In genomic region chr19:10709360-10710087, GRCm38 (mm10) we compare ENCODE assay signal across 8 mouse cellular contexts. TPM values are rescaled to one million over a fixed set of nuclear protein-coding genes. Genes with fewer than 3 reads are reported as not detected.
A peak's percentile ranks its signal among the peaks of the same experiment; 100 is the strongest.
DNase-seq lines count a peak whose midpoint lies in the region; ATAC-seq lines count a peak whose summit lies in the region.

No protein-coding gene starts in this region.

- peaks cover 28% of the 10 kb centered on the region for H3K36me3 ChIP-seq in hindbrain, embryonic 16.5 days (ENCODE audit: control insufficient read depth, insufficient read depth, low read length)

- no peaks in the 10 kb centered on the region for H3K9me3 ChIP-seq in hindbrain, embryonic 16.5 days (ENCODE audit: control insufficient read depth, low read length)

- peak; percentile 71 for DNase-seq in T-cell, adult 2 months (ENCODE audit: low spot score)
- DNase-seq in cerebellum, postnatal 36 days: peak; percentile 100
- peak; percentile 97 for DNase-seq in gastrocnemius, adult 18-20 months (ENCODE audit: low spot score)
- peak; percentile 94 for DNase-seq in left cerebral cortex, adult 11 months (ENCODE audit: low spot score)
- DNase-seq in lung, postnatal 36 days: peak; percentile 96
- peak; percentile 97 for DNase-seq in retina, postnatal 7 days (ENCODE audit: low read depth, low spot score)
- peak; percentile 78 to 92 for DNase-seq in urinary bladder, adult 18-20 months (ENCODE audit: low spot score in 2 of 2)

- peaks cover 18% of the 10 kb centered on the region for H3K4me1 ChIP-seq in hindbrain, embryonic 16.5 days (ENCODE audit: control insufficient read depth, insufficient read depth, low read depth, low read length)

- no peak overlapping the region for H3K4me2 ChIP-seq in hindbrain, embryonic 16.5 days (ENCODE audit: low read length)

- 12% methylated on average over 8 of the region's 8 CpGs for WGBS in hindbrain, embryonic 16.5 days

- H3K9ac ChIP-seq in hindbrain, embryonic 16.5 days (ENCODE audit: low read depth, low read length): peak overlapping the region; percentile 20; the same call in 1 of the 2 replicates

- peak overlapping the region; percentile 85 for H3K27ac ChIP-seq in hindbrain, embryonic 16.5 days (ENCODE audit: low read depth, low read length)

- no peak overlapping the region for H3K4me3 ChIP-seq in hindbrain, embryonic 16.5 days (ENCODE audit: low read length)

- peak; percentile 87 for ATAC-seq in hindbrain, embryonic 16.5 days

- no peaks in the 10 kb centered on the region for H3K27me3 ChIP-seq in hindbrain, embryonic 16.5 days (replicated peaks; ENCODE audit: control insufficient read depth, insufficient read depth, low read length)

RNA-seq across cellular contexts. Expression of gene Vps37c, which starts 21.0 kb away (rescaled TPM):
- 10 to 100 TPM; 21.3 to 28.5 TPM for total RNA-seq in gastrocnemius, adult 18-20 months (2021)
- polyA plus RNA-seq in hindbrain, embryonic 16.5 days (2015; fragmentation: Nextera tagmentation; extraction: Ambion mirVana): 27.7 and 35.0 TPM in 2 replicates

RNA-seq across cellular contexts. Expression of gene Cd5, which starts 29.3 kb away (rescaled TPM):
- total RNA-seq in gastrocnemius, adult 18-20 months (2021): not detected
- polyA plus RNA-seq in hindbrain, embryonic 16.5 days (2015; fragmentation: Nextera tagmentation; extraction: Ambion mirVana): 0.09 and 0.28 TPM in 2 replicates

RNA-seq across cellular contexts. Expression of gene Pga5, which starts 31.7 kb away (rescaled TPM):
- total RNA-seq in gastrocnemius, adult 18-20 months (2021): not detected
- polyA plus RNA-seq in hindbrain, embryonic 16.5 days (2015; fragmentation: Nextera tagmentation; extraction: Ambion mirVana): not detected in 2 replicates
